Mouse (Mus musculus) 416B (cell line): Measurements from ENCODE around the gene Plac8.

Source experiments
- DNase-seq: peaks from one replicate; pipeline ENCODE4 v3.0.0; 2011; ENCODE audit warnings: low read depth

The Plac8 gene

GRCm38 (mm10) chr5:100536638-100537037, 35.4 kb downstream of the Plac8 start:
- DNase-seq = peak; percentile 73

- DNase-seq = no peak
These were observed 36.2 kb downstream of the Plac8 start for GRCm38 (mm10) chr5:100535826-100536225.

GRCm38 (mm10) chr5:100526164-100526563, 45.9 kb downstream of the Plac8 start:
- DNase-seq = peak; percentile 99

GRCm38 (mm10) chr5:100525620-100526019, 46.4 kb downstream of the Plac8 start:
- DNase-seq = peak; percentile 53

GRCm38 (mm10) chr5:100524921-100525320, 47.1 kb downstream of the Plac8 start:
- DNase-seq = no peak

- no peak for DNase-seq
These were observed 48.7 kb downstream of the Plac8 start for GRCm38 (mm10) chr5:100523331-100523730.

GRCm38 (mm10) chr5:100520223-100520622, 51.8 kb downstream of the Plac8 start:
- no peak for DNase-seq

GRCm38 (mm10) chr5:100519027-100519411, 53.0 kb downstream of the Plac8 start:
- no peak for DNase-seq

- DNase-seq = peak; percentile 99
These were observed 53.7 kb downstream of the Plac8 start, which contains the start of gene Cops4 for GRCm38 (mm10) chr5:100518049-100519026. Gene Cops4 (plus strand): TSS chr5:100518309.

- no peak for DNase-seq
These were observed 59.5 kb downstream of the Plac8 start for GRCm38 (mm10) chr5:100512576-100512975.

- DNase-seq = peak; percentile 72
These were observed 62.8 kb downstream of the Plac8 start for GRCm38 (mm10) chr5:100509247-100509646.
